Mouse (Mus musculus): ENCODE measurements around the gene Btg3.

The Btg3 gene

GRCm38 (mm10) chr16:78372786-78373185 is 4.2 kb downstream of the Btg3 start:
- TF ChIP-seq GATA4 (IDR thresholded peaks at IDR 0.05; ENCODE audit: insufficient replicate concordance, low read length) = no peak

- no peak for TF ChIP-seq GATA4 (IDR thresholded peaks at IDR 0.05; ENCODE audit: insufficient replicate concordance, low read length)
These were observed 5.4 kb downstream of the Btg3 start for GRCm38 (mm10) chr16:78371491-78372046.

- TF ChIP-seq GATA4 (IDR thresholded peaks at IDR 0.05; ENCODE audit: insufficient replicate concordance, low read length) = no peak
These were observed 15.5 kb downstream of the Btg3 start for GRCm38 (mm10) chr16:78361466-78361865.

GRCm38 (mm10) chr16:78357757-78358156 is 19.2 kb downstream of the Btg3 start:
- TF ChIP-seq GATA4 (IDR thresholded peaks at IDR 0.05; ENCODE audit: insufficient replicate concordance, low read length) = no peak

GRCm38 (mm10) chr16:78347328-78347926 is 29.6 kb downstream of the Btg3 start:
- TF ChIP-seq GATA4 (IDR thresholded peaks at IDR 0.05; ENCODE audit: insufficient replicate concordance, low read length) = no peak

GRCm38 (mm10) chr16:78346662-78347327 is 30.2 kb downstream of the Btg3 start:
- no peak for TF ChIP-seq GATA4 (IDR thresholded peaks at IDR 0.05; ENCODE audit: insufficient replicate concordance, low read length)

GRCm38 (mm10) chr16:78343792-78344191 is 33.2 kb downstream of the Btg3 start:
- TF ChIP-seq GATA4 (IDR thresholded peaks at IDR 0.05; ENCODE audit: insufficient replicate concordance, low read length) = no peak

- TF ChIP-seq GATA4 (IDR thresholded peaks at IDR 0.05; ENCODE audit: insufficient replicate concordance, low read length) = no peak
These were observed 34.2 kb downstream of the Btg3 start for GRCm38 (mm10) chr16:78342767-78343166.

- TF ChIP-seq GATA4 (IDR thresholded peaks at IDR 0.05; ENCODE audit: insufficient replicate concordance, low read length) = no peak
These were observed 35.6 kb downstream of the Btg3 start for GRCm38 (mm10) chr16:78341356-78341755.

GRCm38 (mm10) chr16:78337226-78337625 is 39.8 kb downstream of the Btg3 start:
- no peak for TF ChIP-seq GATA4 (IDR thresholded peaks at IDR 0.05; ENCODE audit: insufficient replicate concordance, low read length)

- TF ChIP-seq GATA4 (IDR thresholded peaks at IDR 0.05; ENCODE audit: insufficient replicate concordance, low read length) = no peak
These were observed 49.0 kb downstream of the Btg3 start for GRCm38 (mm10) chr16:78327999-78328398.

- TF ChIP-seq GATA4 (IDR thresholded peaks at IDR 0.05; ENCODE audit: insufficient replicate concordance, low read length) = no peak
These were observed 49.4 kb downstream of the Btg3 start for GRCm38 (mm10) chr16:78327562-78327961.

- TF ChIP-seq GATA4 (IDR thresholded peaks at IDR 0.05; ENCODE audit: insufficient replicate concordance, low read length) = no peak
These were observed 50.8 kb downstream of the Btg3 start for GRCm38 (mm10) chr16:78325972-78326848.

- no peak for TF ChIP-seq GATA4 (IDR thresholded peaks at IDR 0.05; ENCODE audit: insufficient replicate concordance, low read length)
These were observed 54.9 kb downstream of the Btg3 start for GRCm38 (mm10) chr16:78322140-78322539.

- no peak for TF ChIP-seq GATA4 (IDR thresholded peaks at IDR 0.05; ENCODE audit: insufficient replicate concordance, low read length)
These were observed 55.4 kb downstream of the Btg3 start for GRCm38 (mm10) chr16:78321559-78321958.

GRCm38 (mm10) chr16:78319711-78320110 is 57.3 kb downstream of the Btg3 start:
- TF ChIP-seq GATA4 (IDR thresholded peaks at IDR 0.05; ENCODE audit: insufficient replicate concordance, low read length) = no peak

Measured in liver, adult (tissue).